8 mouse cellular contexts compared by ENCODE assay signal in the genomic region with DNA sequence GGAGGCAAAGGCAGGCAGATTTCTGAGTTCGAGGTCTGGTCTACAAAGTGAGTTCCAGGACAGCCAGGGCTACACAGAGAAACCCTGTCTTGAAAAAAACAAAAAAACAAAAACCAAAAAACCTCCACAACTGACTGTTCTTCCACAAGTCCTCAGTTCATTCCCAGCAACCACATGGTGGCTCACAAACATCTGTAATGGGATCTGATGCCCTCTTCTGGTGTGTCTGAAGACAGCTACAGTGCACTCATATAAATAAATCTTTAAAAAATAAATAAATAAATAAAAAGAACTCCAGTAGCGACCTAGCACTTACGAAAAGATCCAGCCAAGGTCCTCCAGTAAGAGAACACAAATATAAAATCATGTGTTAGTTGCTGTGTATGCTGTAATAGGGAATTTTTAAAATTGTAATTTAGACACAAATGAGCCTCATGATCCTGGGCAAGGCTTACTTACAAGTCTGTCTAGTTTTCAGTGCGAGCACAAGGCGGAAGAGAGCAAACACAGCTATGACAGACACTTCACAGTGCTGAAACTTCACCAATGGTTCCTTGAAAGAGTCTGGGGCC. TPM values are rescaled to one million over a fixed set of nuclear protein-coding genes. Genes with fewer than 3 reads are reported as not detected.
DNase-seq lines count a peak whose midpoint lies in the region; ATAC-seq and TF ChIP-seq lines count a peak whose summit lies in the region.

No protein-coding gene starts in this region.

- H3K4me1 ChIP-seq in heart, embryonic 14.5 days (ENCODE audit: control insufficient read depth in 2 of 2, insufficient read depth in 2 of 2, low read length in 2 of 2) = peaks cover 0 to 10% of the 10 kb centered on the region in 2 experiments; a peak in 1 of 4 replicates
- peaks cover 20% of the 10 kb centered on the region for H3K4me1 ChIP-seq in G1E (ENCODE audit: insufficient read depth, low read depth, low read length)
- H3K4me1 ChIP-seq in hindbrain, embryonic 10.5 days (replicated peaks) = peaks cover 12% of the 10 kb centered on the region; the same call in 1 of the 2 replicates
- peaks cover 2% of the 10 kb centered on the region; the same call in 1 of the 2 replicates for H3K4me1 ChIP-seq in midbrain, embryonic 11.5 days (ENCODE audit: control insufficient read depth, insufficient read depth, low read length)

- peak overlapping the region; percentile 85 for H3K9ac ChIP-seq in heart, embryonic 14.5 days (ENCODE audit: low read length)
- H3K9ac ChIP-seq in midbrain, embryonic 11.5 days (ENCODE audit: low read length) = peak overlapping the region; percentile 94

- intact Hi-C loops in gastrocnemius, postnatal 36 days (cut with DNase I) = no loop called here

- TF ChIP-seq CTCF in G1E (IDR thresholded peaks at IDR 0.05; ENCODE audit: low read depth, low read length) = no peak

- no peaks in the 10 kb centered on the region for H3K9me3 ChIP-seq in heart, embryonic 14.5 days (ENCODE audit: control insufficient read depth, low read length)
- H3K9me3 ChIP-seq in G1E (replicated peaks) = no peaks in the 10 kb centered on the region
- no peaks in the 10 kb centered on the region for H3K9me3 ChIP-seq in hindbrain, embryonic 10.5 days
- no peaks in the 10 kb centered on the region for H3K9me3 ChIP-seq in midbrain, embryonic 11.5 days (ENCODE audit: control insufficient read depth, low read length)

- peak overlapping the region; percentile 62 to 91 for H3K4me3 ChIP-seq in heart, embryonic 14.5 days (ENCODE audit: control insufficient read depth in 1 of 2, insufficient read depth in 1 of 2, low read depth in 1 of 2, low read length in 2 of 2)
- H3K4me3 ChIP-seq in G1E (ENCODE audit: low read depth, low read length) = peak overlapping the region; percentile 88
- H3K4me3 ChIP-seq in hindbrain, embryonic 10.5 days = peak overlapping the region; percentile 89
- peak overlapping the region; percentile 79 for H3K4me3 ChIP-seq in midbrain, embryonic 11.5 days (ENCODE audit: low read depth, low read length)

- peak overlapping the region; percentile 40 to 99; a peak in 3 of 4 replicates for H3K27ac ChIP-seq in heart, embryonic 14.5 days (replicated peaks in 1 of 2; ENCODE audit: control insufficient read depth in 1 of 2, insufficient read depth in 1 of 2, low read depth in 2 of 2, low read length in 2 of 2)
- peak overlapping the region; percentile 98 for H3K27ac ChIP-seq in hindbrain, embryonic 10.5 days
- peak overlapping the region; percentile 95 for H3K27ac ChIP-seq in midbrain, embryonic 11.5 days (ENCODE audit: low read depth, low read length)

- H3K36me3 ChIP-seq in heart, embryonic 14.5 days (ENCODE audit: control insufficient read depth, insufficient read depth, low read length) = peaks cover 30% of the 10 kb centered on the region
- peaks cover 38% of the 10 kb centered on the region for H3K36me3 ChIP-seq in G1E (replicated peaks)
- peaks cover 39% of the 10 kb centered on the region for H3K36me3 ChIP-seq in hindbrain, embryonic 10.5 days
- peaks cover 9% of the 10 kb centered on the region for H3K36me3 ChIP-seq in midbrain, embryonic 11.5 days (ENCODE audit: control insufficient read depth, insufficient read depth, low read length)

- no peak for ATAC-seq in heart, embryonic 14.5 days (ENCODE audit: insufficient number of reproducible peaks, insufficient read depth, low FRiP score, low read depth)
- no peak for ATAC-seq in G1E (ENCODE audit: extremely low read depth, insufficient number of reproducible peaks, low FRiP score, poor library complexity, severe bottlenecking)
- ATAC-seq in midbrain, embryonic 11.5 days (ENCODE audit: low FRiP score) = peak; percentile 7

- WGBS in heart, embryonic 14.5 days = 38% methylated on average over 5 of the region's 5 CpGs
- whole genome bisulfite sequencing in hindbrain, embryonic 10.5 days = 54% methylated on average over 5 of the region's 5 CpGs
- 43% methylated on average over 5 of the region's 5 CpGs for WGBS in midbrain, embryonic 11.5 days

- DNase-seq in heart, adult 18-20 months = no peak
- DNase-seq in G1E (ENCODE audit: low spot score) = no peak
- DNase-seq in hindbrain, embryonic 10.5 days (ENCODE audit: low spot score) = no peak
- no peak for DNase-seq in midbrain, embryonic 11.5 days (ENCODE audit: low spot score, missing footprints)
- no peak for DNase-seq in gastrocnemius, postnatal 36 days
- no peak for DNase-seq in spleen, adult 18-20 months
- DNase-seq in kidney, adult 8-10 months = no peak

- H3K4me2 ChIP-seq in heart, embryonic 14.5 days (ENCODE audit: low read length) = peak overlapping the region; percentile 72
- peak overlapping the region; percentile 67 for H3K4me2 ChIP-seq in midbrain, embryonic 11.5 days

- H3K27me3 ChIP-seq in heart, embryonic 14.5 days (ENCODE audit: control insufficient read depth, insufficient read depth, low read length) = no peaks in the 10 kb centered on the region
- no peaks in the 10 kb centered on the region for H3K27me3 ChIP-seq in G1E (ENCODE audit: insufficient read depth, low read length)
- no peaks in the 10 kb centered on the region for H3K27me3 ChIP-seq in hindbrain, embryonic 10.5 days (ENCODE audit: insufficient read depth, poor library complexity, severe bottlenecking)
- H3K27me3 ChIP-seq in midbrain, embryonic 11.5 days (ENCODE audit: control insufficient read depth, insufficient read depth, low read length) = no peaks in the 10 kb centered on the region

RNA-seq across cellular contexts. Expression of a gene that starts 0.9 kb away (rescaled TPM):
- 35.0 and 38.7 TPM in 2 replicates for polyA plus RNA-seq in heart, embryonic 14.5 days (2014; fragmentation: Nextera tagmentation; extraction: Ambion mirVana)
- 10 to 100 TPM; 13.2 to 14.8 TPM for total RNA-seq in heart, adult 18-20 months (2021)
- total RNA-seq in G1E (2014; fragmentation: Nextera tagmentation) = 95.6 and 103 TPM in 2 replicates
- total RNA-seq in G1E (2017) = 99.9 and 111 TPM in 2 replicates
- polyA plus RNA-seq in G1E (2012) = 26.9 and 27.2 TPM in 2 replicates
- 63.4 and 65.1 TPM in 2 replicates for polyA plus RNA-seq in hindbrain, embryonic 10.5 days (2016; fragmentation: Nextera tagmentation; extraction: Ambion mirVana)
- polyA plus RNA-seq in midbrain, embryonic 11.5 days (2014; fragmentation: Nextera tagmentation; extraction: Ambion mirVana) = 80.6 and 81.5 TPM in 2 replicates
- 10 to 100 TPM in 1 of 2 experiments, 1 to 10 TPM in 1; 8.4 to 11.8 TPM for total RNA-seq in gastrocnemius, postnatal 36 days (2021)

RNA-seq across cellular contexts. Expression of a gene that starts 20.7 kb away (rescaled TPM):
- 1,503 and 1,593 TPM in 2 replicates for polyA plus RNA-seq in heart, embryonic 14.5 days (2014; fragmentation: Nextera tagmentation; extraction: Ambion mirVana)
- total RNA-seq in heart, adult 18-20 months (2021) = 100 to 1,000 TPM; 205 to 275 TPM
- total RNA-seq in G1E (2014; fragmentation: Nextera tagmentation) = 287 and 297 TPM in 2 replicates
- 299 and 354 TPM in 2 replicates for total RNA-seq in G1E (2017)
- 191 and 352 TPM in 2 replicates for polyA plus RNA-seq in G1E (2012)
- 1,255 and 1,284 TPM in 2 replicates for polyA plus RNA-seq in hindbrain, embryonic 10.5 days (2016; fragmentation: Nextera tagmentation; extraction: Ambion mirVana)
- 1,083 and 1,090 TPM in 2 replicates for polyA plus RNA-seq in midbrain, embryonic 11.5 days (2014; fragmentation: Nextera tagmentation; extraction: Ambion mirVana)
- 100 to 1,000 TPM; 372 to 423 TPM for total RNA-seq in gastrocnemius, postnatal 36 days (2021)

RNA-seq across cellular contexts. Expression of a gene that starts 20.8 kb away (rescaled TPM):
- 5.5 and 6.5 TPM in 2 replicates for polyA plus RNA-seq in heart, embryonic 14.5 days (2014; fragmentation: Nextera tagmentation; extraction: Ambion mirVana)
- 1 to 10 TPM; 1.1 to 2.5 TPM for total RNA-seq in heart, adult 18-20 months (2021)
- total RNA-seq in G1E (2014; fragmentation: Nextera tagmentation) = 14.9 and 19.7 TPM in 2 replicates
- 11.6 and 20.4 TPM in 2 replicates for total RNA-seq in G1E (2017)
- polyA plus RNA-seq in G1E (2012) = 1.3 and 1.6 TPM in 2 replicates
- polyA plus RNA-seq in hindbrain, embryonic 10.5 days (2016; fragmentation: Nextera tagmentation; extraction: Ambion mirVana) = 5.0 and 5.5 TPM in 2 replicates
- 3.4 and 7.7 TPM in 2 replicates for polyA plus RNA-seq in midbrain, embryonic 11.5 days (2014; fragmentation: Nextera tagmentation; extraction: Ambion mirVana)
- 1 to 10 TPM; 3.4 to 4.9 TPM for total RNA-seq in gastrocnemius, postnatal 36 days (2021)

RNA-seq across cellular contexts. Expression of a gene that starts 49.9 kb away (rescaled TPM):
- polyA plus RNA-seq in heart, embryonic 14.5 days (2014; fragmentation: Nextera tagmentation; extraction: Ambion mirVana) = not detected in 2 replicates
- total RNA-seq in heart, adult 18-20 months (2021) = not detected
- not detected in 2 replicates for total RNA-seq in G1E (2014; fragmentation: Nextera tagmentation)
- total RNA-seq in G1E (2017) = 0.22 TPM in 1 of 2 replicates, not detected in the other
- not detected in 2 replicates for polyA plus RNA-seq in G1E (2012)
- polyA plus RNA-seq in hindbrain, embryonic 10.5 days (2016; fragmentation: Nextera tagmentation; extraction: Ambion mirVana) = not detected in 2 replicates
- polyA plus RNA-seq in midbrain, embryonic 11.5 days (2014; fragmentation: Nextera tagmentation; extraction: Ambion mirVana) = 0.11 TPM in 1 of 2 replicates, not detected in the other
- total RNA-seq in gastrocnemius, postnatal 36 days (2021) = under 1 TPM in 1 of 2 experiments, not detected in 1; 0.46 TPM
